Mouse (Mus musculus) left cerebral cortex, postnatal 4 days (tissue): Measurements from ENCODE around the gene Trappc2. TPM values are rescaled to one million over a fixed set of nuclear protein-coding genes. Genes with fewer than 3 reads are reported as not detected.

Experiments
- DNase-seq: peaks from one replicate; pipeline ENCODE4 v3.0.0-alpha.2; 2022
- intact Hi-C: fragments of 180-260 bp; cut with DNase I; formaldehyde crosslinking; loops from one replicate; pipeline ENCODE4 v1.15.1; 2025
- total RNA-seq, 2 experiments: library from RNA; stranded (reverse); gene quantifications; 2 replicates each; pipeline ENCODE4 v1.2.3; 2021

Gene Trappc2
- total RNA-seq: 10 to 100 TPM; 37.7 to 44.9 TPM

GRCm38 (mm10) chrX:166440036-166440615 is at the start of gene Trappc2:
Trappc2 (plus strand) TSS chrX:166440574.
- intact Hi-C loops: no loop called here
- no peak for DNase-seq

GRCm38 (mm10) chrX:166393753-166394152 is 46.6 kb upstream of the Trappc2 start:
- intact Hi-C loops: no loop called here

GRCm38 (mm10) chrX:166407865-166408264 is 32.5 kb upstream of the Trappc2 start:
- no peak for DNase-seq
- intact Hi-C loops: no loop called here

More at GRCm38 (mm10) chrX:166393753-166394152, 46.6 kb upstream of the Trappc2 start:
- DNase-seq: no peak

- intact Hi-C loops: no loop called here
- peak; percentile 9 for DNase-seq
Measured at GRCm38 (mm10) chrX:166416196-166416595, 24.2 kb upstream of the Trappc2 start.

- no peak for DNase-seq
- intact Hi-C loops: no loop called here
Measured at GRCm38 (mm10) chrX:166434812-166435211, 5.6 kb upstream of the Trappc2 start.

- DNase-seq: peak; percentile 89
- intact Hi-C loops: no loop called here
Measured at GRCm38 (mm10) chrX:166440616-166441063, 266 bp downstream of the Trappc2 start, which contains the start of gene Ofd1. Ofd1 (minus strand) TSS chrX:166440704.

GRCm38 (mm10) chrX:166444552-166444951 is 4.2 kb downstream of the Trappc2 start:
- intact Hi-C loops: no loop called here
- no peak for DNase-seq

- DNase-seq: no peak
- intact Hi-C loops: no loop called here
Measured at GRCm38 (mm10) chrX:166453532-166453931, 13.2 kb downstream of the Trappc2 start.

GRCm38 (mm10) chrX:166454331-166454730 is 14.0 kb downstream of the Trappc2 start:
- DNase-seq: no peak
- intact Hi-C loops: no loop called here

- DNase-seq: no peak
- intact Hi-C loops: no loop called here
Measured at GRCm38 (mm10) chrX:166455525-166455924, 15.2 kb downstream of the Trappc2 start.

- intact Hi-C loops: no loop called here
- no peak for DNase-seq
Measured at GRCm38 (mm10) chrX:166468321-166468720, 27.9 kb downstream of the Trappc2 start.

- intact Hi-C loops: no loop called here
- no peak for DNase-seq
Measured at GRCm38 (mm10) chrX:166472612-166473011, 32.2 kb downstream of the Trappc2 start.

- no peak for DNase-seq
Measured at GRCm38 (mm10) chrX:166477393-166477792, 37.0 kb downstream of the Trappc2 start.

GRCm38 (mm10) chrX:166478631-166479364 is 38.4 kb downstream of the Trappc2 start:
- intact Hi-C loops: no loop called here
- DNase-seq: no peak

More at GRCm38 (mm10) chrX:166477393-166477792, 37.0 kb downstream of the Trappc2 start:
- intact Hi-C loops: no loop called here

- intact Hi-C loops: no loop called here
- peak; percentile 96 for DNase-seq
Measured at GRCm38 (mm10) chrX:166479365-166479983, 39.1 kb downstream of the Trappc2 start, which contains the start of gene Rab9. Rab9 (minus strand) TSS chrX:166479867.

- no peak for DNase-seq
- intact Hi-C loops: no loop called here
Measured at GRCm38 (mm10) chrX:166495052-166495451, 54.7 kb downstream of the Trappc2 start.

GRCm38 (mm10) chrX:166497771-166498170 is 57.4 kb downstream of the Trappc2 start:
- DNase-seq: no peak
- intact Hi-C loops: no loop called here

GRCm38 (mm10) chrX:166499496-166500190 is 59.3 kb downstream of the Trappc2 start:
- intact Hi-C loops: no loop called here

More at GRCm38 (mm10) chrX:166499496-166500190, 59.3 kb downstream of the Trappc2 start:
- DNase-seq: no peak
